Mouse (Mus musculus) ovary, postnatal 14 days (tissue): ENCODE results near the gene Cobl.

Experiments used
- DNase-seq: peaks from one replicate; pipeline ENCODE4 v3.0.0; 2022; ENCODE audit warnings: low spot score

Cobl gene

GRCm38 (mm10) chr11:12219594-12220530, 244.9 kb downstream of the Cobl start:
- DNase-seq = no peak

DNA sequence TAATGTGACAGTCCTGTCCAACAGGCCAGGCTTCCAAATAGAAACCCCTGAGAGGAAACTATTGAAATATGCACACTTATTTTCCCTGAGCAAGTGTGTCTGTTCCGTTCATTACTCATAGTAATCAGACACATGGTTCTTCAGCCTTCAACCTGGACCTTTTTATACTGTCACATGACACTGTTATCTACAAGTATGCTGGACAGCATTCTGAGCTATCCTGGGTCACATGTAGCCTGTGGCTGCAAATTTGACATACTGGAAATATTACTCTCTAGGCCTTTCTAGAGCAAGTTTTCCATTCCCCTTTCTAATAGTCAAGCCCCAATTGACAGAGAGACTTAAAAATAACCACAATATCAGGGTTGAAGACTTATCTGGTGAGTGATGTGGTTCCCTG, 247.9 kb downstream of the Cobl start:
- no peak for DNase-seq

GRCm38 (mm10) chr11:12215582-12215981, 249.2 kb downstream of the Cobl start:
- no peak for DNase-seq

- DNase-seq = no peak
These were observed 256.2 kb downstream of the Cobl start for GRCm38 (mm10) chr11:12208574-12208973.

- DNase-seq = no peak
These were observed 259.3 kb downstream of the Cobl start for GRCm38 (mm10) chr11:12205201-12206161.

- no peak for DNase-seq
These were observed 265.3 kb downstream of the Cobl start for GRCm38 (mm10) chr11:12199441-12199840.

- DNase-seq = no peak
These were observed 265.9 kb downstream of the Cobl start for GRCm38 (mm10) chr11:12198700-12199349.

DNA sequence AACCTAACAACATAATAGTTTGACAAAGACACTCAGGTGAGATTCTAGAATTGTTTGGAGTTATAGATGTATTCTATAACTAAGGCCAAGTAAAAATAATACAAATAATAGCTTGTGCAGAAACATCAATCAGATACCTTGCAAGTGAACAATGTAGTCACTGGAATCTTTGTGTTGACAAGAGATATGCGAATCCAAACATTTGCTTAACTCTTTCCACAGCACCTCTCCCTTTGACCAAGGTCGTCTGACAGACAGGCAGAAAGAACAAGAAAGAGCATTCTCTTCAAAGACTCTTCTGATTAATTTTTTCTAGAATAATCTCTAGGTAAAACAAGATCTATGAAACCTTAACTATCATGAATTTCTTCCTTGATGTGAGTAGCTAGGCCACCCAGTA, 266.7 kb downstream of the Cobl start:
- no peak for DNase-seq

GRCm38 (mm10) chr11:12197542-12197941, 267.2 kb downstream of the Cobl start:
- no peak for DNase-seq

- no peak for DNase-seq
These were observed 269.4 kb downstream of the Cobl start for GRCm38 (mm10) chr11:12195390-12195789.

GRCm38 (mm10) chr11:12193369-12193768, 271.4 kb downstream of the Cobl start:
- DNase-seq = no peak

DNA sequence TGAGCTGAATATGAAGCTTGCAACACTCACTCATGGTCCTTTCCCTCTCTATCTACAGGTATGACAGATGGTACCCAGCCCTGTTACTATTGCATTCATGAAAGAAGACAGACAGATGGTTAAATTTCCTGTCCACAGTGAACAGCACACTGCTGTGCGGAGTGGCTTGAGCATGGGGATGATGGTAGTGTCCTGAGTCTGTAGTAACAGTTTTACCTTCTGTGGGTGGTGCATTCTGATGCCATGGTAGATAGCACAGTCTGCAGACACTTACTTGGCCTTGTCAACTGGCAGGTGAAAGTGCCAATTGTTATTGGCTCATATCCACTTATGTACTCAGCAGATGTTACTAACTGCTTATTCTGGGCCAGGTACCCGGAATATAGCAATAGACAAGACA, 273.4 kb downstream of the Cobl start:
- DNase-seq = no peak

DNA sequence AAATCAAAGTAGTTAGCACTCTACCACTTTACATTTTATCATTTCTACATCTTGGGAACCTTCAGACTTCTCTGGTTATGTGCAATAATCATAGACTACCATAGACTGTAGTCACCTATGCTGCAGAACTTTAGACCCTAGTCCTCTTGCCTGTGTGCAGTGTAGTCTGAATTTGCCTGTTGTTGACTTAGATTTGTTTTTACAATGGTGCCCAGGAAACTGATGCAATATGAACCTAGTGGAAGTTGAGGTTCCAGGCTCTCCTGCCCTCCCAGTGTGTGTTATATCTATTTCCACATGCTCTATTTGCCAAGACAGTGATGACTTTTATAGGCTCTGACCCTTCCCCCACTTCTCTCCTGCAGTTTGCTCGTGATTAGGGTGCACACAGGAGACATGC, 274.3 kb downstream of the Cobl start:
- DNase-seq = no peak
